Mouse (Mus musculus) T-cell, adult 2 months (primary cell): ENCODE measurements around the gene Mss51.

Source experiments
- DNase-seq: peaks from one replicate; pipeline ENCODE4 v3.0.0; 2022; ENCODE audit warnings: low spot score

Gene Mss51

GRCm38 (mm10) chr14:20451765-20452331 lies 44.9 kb downstream of the Mss51 start, which contains the start of gene Cfap70:
Gene Cfap70, minus strand, starts transcription at chr14:20452226.
- peak; percentile 63 for DNase-seq

- DNase-seq: no peak
Observed at GRCm38 (mm10) chr14:20451302-20451701, 45.4 kb downstream of the Mss51 start.

- no peak for DNase-seq
Observed at GRCm38 (mm10) chr14:20447209-20447608, 49.5 kb downstream of the Mss51 start.

- DNase-seq: no peak
Observed at GRCm38 (mm10) chr14:20442252-20442651, 54.4 kb downstream of the Mss51 start.

GRCm38 (mm10) chr14:20436976-20437375 lies 59.7 kb downstream of the Mss51 start:
- DNase-seq: no peak
